Mouse (Mus musculus) embryo, embryonic 11.5 days (tissue): Measurements from ENCODE around the gene 1810010H24Rik.
A peak's percentile ranks its signal among the peaks of the same experiment; 100 is the strongest.
"Not testable (repeated sequence)": the region's sequence is repeated elsewhere in the genome, so short reads cannot be mapped to it uniquely, and the experiment has no call there.

Source experiments
- DNase-seq: peaks from one replicate; pipeline ENCODE4 v3.0.0-alpha.2; 2012; ENCODE audit warnings: low read depth, low spot score

Gene 1810010H24Rik

GRCm38 (mm10) chr11:107025411-107026321, at the start of gene 1810010H24Rik:
Gene 1810010H24Rik, plus strand, starts transcription at chr11:107025681.
- no peak for DNase-seq

- DNase-seq: no peak
These were observed 49.3 kb upstream of the 1810010H24Rik start for GRCm38 (mm10) chr11:106976194-106976593.

GRCm38 (mm10) chr11:106980455-106980854, 45.0 kb upstream of the 1810010H24Rik start:
- DNase-seq: peak; percentile 63

GRCm38 (mm10) chr11:106981787-106982186, 43.7 kb upstream of the 1810010H24Rik start:
- no peak for DNase-seq

GRCm38 (mm10) chr11:106982351-106982750, 43.1 kb upstream of the 1810010H24Rik start:
- no peak for DNase-seq

- not testable (repeated sequence) for DNase-seq
These were observed 39.4 kb upstream of the 1810010H24Rik start for GRCm38 (mm10) chr11:106985979-106986604.

- no peak for DNase-seq
These were observed 38.1 kb upstream of the 1810010H24Rik start for GRCm38 (mm10) chr11:106987384-106987783.

- no peak for DNase-seq
These were observed 31.0 kb upstream of the 1810010H24Rik start for GRCm38 (mm10) chr11:106994246-106995085.

GRCm38 (mm10) chr11:106996492-106996891, 29.0 kb upstream of the 1810010H24Rik start:
- DNase-seq: not testable (repeated sequence)

- DNase-seq: no peak
These were observed 27.5 kb upstream of the 1810010H24Rik start for GRCm38 (mm10) chr11:106997976-106998375.

GRCm38 (mm10) chr11:106998651-106999150, 26.8 kb upstream of the 1810010H24Rik start:
- DNase-seq: no peak

- peak; percentile 94 for DNase-seq
These were observed 26.1 kb upstream of the 1810010H24Rik start, which contains the start of gene Kpna2 for GRCm38 (mm10) chr11:106999151-106999948. Gene Kpna2, minus strand, starts transcription at chr11:106999541.

- no peak for DNase-seq
These were observed 25.4 kb upstream of the 1810010H24Rik start for GRCm38 (mm10) chr11:106999949-107000513.

GRCm38 (mm10) chr11:107001760-107002675, 23.5 kb upstream of the 1810010H24Rik start:
- DNase-seq: no peak

- DNase-seq: no peak
These were observed 19.9 kb upstream of the 1810010H24Rik start for GRCm38 (mm10) chr11:107005538-107005937.

- no peak for DNase-seq
These were observed 15.0 kb upstream of the 1810010H24Rik start for GRCm38 (mm10) chr11:107010447-107010846.

- no peak for DNase-seq
These were observed 14.3 kb upstream of the 1810010H24Rik start for GRCm38 (mm10) chr11:107011171-107011570.

- DNase-seq: no peak
These were observed 13.7 kb upstream of the 1810010H24Rik start for GRCm38 (mm10) chr11:107011669-107012323.
